Mouse (Mus musculus): ENCODE measurements around the gene Slc7a8.

- TF ChIP-seq CTCF (IDR thresholded peaks at IDR 0.05; ENCODE audit: borderline replicate concordance, extremely low read depth, insufficient read depth, insufficient read length) (no peak), POLR2A (IDR thresholded peaks at IDR 0.05; ENCODE audit: borderline replicate concordance, extremely low read depth, insufficient read depth, insufficient read length, poor library complexity, severe bottlenecking) (no peak)
Observed at GRCm38 (mm10) chr14:54730305-54730704, 51.4 kb downstream of the Slc7a8 start.

Data from brain, embryonic 14.5 days (tissue).